Mouse (Mus musculus) neural tube, embryonic 13.5 days (tissue): ENCODE measurements around the gene Prkg1. TPM values are rescaled to one million over a fixed set of nuclear protein-coding genes. Genes with fewer than 3 reads are reported as not detected.
"Not testable (repeated sequence)": the region's sequence is repeated elsewhere in the genome, so short reads cannot be mapped to it uniquely, and the experiment has no call there.

Experiments
- ATAC-seq: fragments of 200-750 bp; cut with Nextera tagmentation; 2 replicates; pipeline ENCODE4 v1.8.0; 2017; ENCODE audit warnings: low read depth, mild to moderate bottlenecking, moderate TSS enrichment, moderate library complexity
- H3K27ac ChIP-seq: fragments of 300-500 bp; sonication (generic); replicated peaks from 2 replicates; pipeline ENCODE4 v1.5.1; 2015; ENCODE audit warnings: moderate library complexity, mild to moderate bottlenecking, inconsistent platforms
- H3K27me3 ChIP-seq: fragments of 300-500 bp; sonication (generic); 2 replicates; pipeline ENCODE4 v1.6.1; 2015; ENCODE audit warnings: mild to moderate bottlenecking, inconsistent platforms
- H3K36me3 ChIP-seq: fragments of 300-500 bp; sonication (generic); 2 replicates; pipeline ENCODE4 v1.6.1; 2015; ENCODE audit warnings: mild to moderate bottlenecking, inconsistent platforms
- H3K4me1 ChIP-seq: fragments of 300-500 bp; sonication (generic); replicated peaks from 2 replicates; pipeline ENCODE4 v1.6.1; 2015; ENCODE audit warnings: inconsistent platforms
- H3K4me2 ChIP-seq: fragments of 300-500 bp; sonication (generic); 2 replicates; pipeline ENCODE4 v1.6.1; 2015; ENCODE audit warnings: inconsistent platforms, mild to moderate bottlenecking, moderate library complexity
- H3K4me3 ChIP-seq: fragments of 300-500 bp; sonication (generic); 2 replicates; pipeline ENCODE4 v1.5.1; 2015; ENCODE audit warnings: mild to moderate bottlenecking, inconsistent platforms
- H3K9ac ChIP-seq: fragments of 300-500 bp; sonication (generic); 2 replicates; pipeline ENCODE4 v1.6.1; 2015; ENCODE audit warnings: moderate library complexity, mild to moderate bottlenecking, inconsistent platforms
- H3K9me3 ChIP-seq: fragments of 300-500 bp; sonication (generic); 2 replicates; pipeline ENCODE4 v1.6.1; 2016; ENCODE audit warnings: inconsistent platforms
- WGBS: fragments of 180-500 bp; shearing (Covaris S2); methylation state at CpG from one replicate; pipeline ENCODE4 v1.1.7; 2015; 5-methylcytosine and 5-hydroxymethylcytosine counted together
- polyA plus RNA-seq: library from polyadenylated mRNA; unstranded; fragments of >200 nt; fragmentation: Nextera tagmentation; extraction: Ambion mirVana; gene quantifications from 2 replicates; pipeline ENCODE4 v1.2.1, GENCODE M21; 2015

The Prkg1 gene
- polyA plus RNA-seq, 1 experiment from 2014 or later: 9.2 TPM

DNA sequence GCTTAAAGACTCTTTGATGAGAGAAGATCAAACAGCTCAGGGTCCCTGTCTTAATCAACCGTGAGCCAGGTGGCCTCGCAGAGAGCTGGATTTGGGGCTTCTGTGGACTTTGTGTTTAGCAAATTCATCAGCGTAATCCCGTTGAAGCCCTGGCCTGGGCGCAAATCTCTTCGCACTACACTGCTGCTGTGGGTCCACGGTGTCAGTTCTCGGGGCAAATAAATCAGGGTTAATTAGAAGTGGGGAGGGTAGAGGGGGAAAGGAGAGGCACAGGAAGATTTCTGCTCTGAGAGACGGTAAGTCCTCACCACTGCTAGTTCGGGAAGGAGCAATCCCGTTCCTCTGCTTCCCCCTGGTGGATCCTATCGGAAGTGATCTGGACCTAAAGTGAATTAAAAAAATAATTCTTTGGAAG, 1210.4 kb downstream of the Prkg1 start:
- Histone ChIP-seq H3K4me1 (peaks cover 18% of the 10 kb centered on the region), H3K9me3 (no peaks in the 10 kb centered on the region), H3K9ac (peak overlapping the region; percentile 70), H3K27ac (no peak overlapping the region), H3K27me3 (peaks cover 42% of the 10 kb centered on the region), H3K4me3 (peak overlapping the region; percentile 30), H3K4me2 (peak overlapping the region; percentile 58), H3K36me3 (no peaks in the 10 kb centered on the region)
- under 1% methylated on average over 12 of the region's 12 CpGs for WGBS
- ATAC-seq: peak; percentile 83

DNA sequence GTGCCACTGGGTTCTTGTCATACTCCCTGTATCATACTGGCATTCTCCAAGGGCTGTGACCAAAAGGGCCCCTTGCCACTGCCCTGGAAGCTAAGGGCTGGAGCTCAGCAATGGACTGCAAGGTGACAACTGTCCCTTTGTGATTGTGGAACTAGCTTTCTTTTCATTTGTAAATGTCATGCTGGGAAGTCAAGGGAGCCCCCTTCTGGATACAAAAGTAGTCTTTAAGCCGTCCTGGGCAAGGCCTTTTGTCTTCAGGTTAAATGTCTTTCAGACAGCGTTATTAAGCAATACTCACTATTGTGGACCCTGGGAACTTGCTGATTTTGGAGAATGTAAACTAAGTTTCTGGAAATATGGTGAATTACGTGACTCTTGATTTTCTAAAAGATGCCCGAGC, 1211.1 kb downstream of the Prkg1 start:
- ATAC-seq: no peak
- no peak overlapping the region for H3K27ac ChIP-seq
- WGBS: 2% methylated on average over 4 of the region's 4 CpGs
- no peaks in the 10 kb centered on the region for H3K36me3 ChIP-seq
- peaks cover 25% of the 10 kb centered on the region for H3K4me1 ChIP-seq
- no peak overlapping the region for H3K4me2 ChIP-seq
- H3K27me3 ChIP-seq: peaks cover 49% of the 10 kb centered on the region
- H3K9me3 ChIP-seq: no peaks in the 10 kb centered on the region
- H3K9ac ChIP-seq: no peak overlapping the region
- no peak overlapping the region for H3K4me3 ChIP-seq

DNA sequence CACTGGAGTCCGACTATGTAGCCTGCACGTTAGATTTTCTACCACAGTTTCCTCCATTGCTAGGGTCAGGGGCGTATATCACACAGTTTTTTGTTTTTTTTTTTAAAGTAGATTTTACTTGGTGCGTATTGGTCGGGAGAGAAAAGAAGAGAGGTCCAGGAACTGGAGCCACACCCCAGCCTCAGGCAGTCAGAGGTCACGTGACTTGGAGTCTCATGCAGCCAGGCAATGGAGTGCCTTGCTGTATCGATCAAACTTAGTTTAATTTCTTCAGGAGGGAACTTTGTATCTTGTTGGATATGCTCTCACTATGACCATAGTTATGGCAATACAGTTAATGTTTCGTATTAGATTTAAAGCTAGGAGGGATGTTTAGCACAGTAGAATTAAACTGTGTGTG, 1212.6 kb downstream of the Prkg1 start:
- H3K36me3 ChIP-seq: no peaks in the 10 kb centered on the region
- no peaks in the 10 kb centered on the region for H3K9me3 ChIP-seq
- no peak overlapping the region for H3K4me3 ChIP-seq
- ATAC-seq: no peak
- 70% methylated on average over 8 of the region's 8 CpGs for WGBS
- H3K27me3 ChIP-seq: peaks cover 64% of the 10 kb centered on the region
- peaks cover 31% of the 10 kb centered on the region for H3K4me1 ChIP-seq
- no peak overlapping the region for H3K9ac ChIP-seq
- no peak overlapping the region for H3K27ac ChIP-seq
- H3K4me2 ChIP-seq: no peak overlapping the region

DNA sequence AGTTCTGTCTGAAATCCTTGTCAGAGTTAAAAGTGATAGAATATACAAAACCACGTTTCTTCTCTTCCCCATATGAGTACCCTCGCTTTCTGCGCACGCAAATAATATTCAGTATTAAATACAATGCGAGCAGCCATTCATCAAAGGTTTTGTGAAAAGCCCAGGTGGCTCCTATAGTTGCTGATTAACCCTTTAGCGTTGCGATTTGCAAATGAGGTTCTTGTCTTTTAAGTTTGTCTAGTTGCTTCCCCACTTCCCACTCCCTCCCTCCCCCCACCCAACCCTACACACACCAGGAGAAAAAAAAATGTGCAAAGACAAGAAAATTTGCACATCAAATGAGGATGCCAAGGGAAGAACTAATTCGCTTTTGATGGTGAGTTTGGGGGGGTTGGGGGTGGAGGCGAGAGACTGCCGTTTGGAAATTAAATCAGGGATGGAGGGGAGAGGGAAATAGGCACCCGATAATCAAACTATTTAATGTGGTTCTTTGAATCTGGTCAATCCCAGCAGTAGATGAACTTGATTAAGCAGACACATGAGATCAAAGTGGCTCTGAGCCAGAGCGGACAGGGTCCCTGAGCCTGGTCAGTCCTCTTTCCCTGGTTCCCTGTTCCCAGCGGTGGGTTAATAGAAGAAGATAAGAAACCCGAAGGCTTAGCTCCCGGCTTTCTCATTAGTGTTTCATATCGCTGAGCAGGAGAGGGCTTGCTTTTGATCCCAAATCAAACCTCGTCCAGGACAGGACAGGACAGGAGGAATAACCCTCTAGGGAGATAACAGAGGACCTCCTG, 1214.8 kb downstream of the Prkg1 start:
- Histone ChIP-seq H3K4me2 (peak overlapping the region; percentile 64), H3K9ac (peak overlapping the region; percentile 57), H3K27ac (no peak overlapping the region), H3K4me3 (peak overlapping the region; percentile 41), H3K27me3 (peaks cover 85% of the 10 kb centered on the region), H3K9me3 (no peaks in the 10 kb centered on the region), H3K36me3 (no peaks in the 10 kb centered on the region), H3K4me1 (peaks cover 31% of the 10 kb centered on the region)
- ATAC-seq: no peak; the same call in 1 of the 2 replicates
- WGBS: 1% methylated on average over 17 of the region's 17 CpGs

DNA sequence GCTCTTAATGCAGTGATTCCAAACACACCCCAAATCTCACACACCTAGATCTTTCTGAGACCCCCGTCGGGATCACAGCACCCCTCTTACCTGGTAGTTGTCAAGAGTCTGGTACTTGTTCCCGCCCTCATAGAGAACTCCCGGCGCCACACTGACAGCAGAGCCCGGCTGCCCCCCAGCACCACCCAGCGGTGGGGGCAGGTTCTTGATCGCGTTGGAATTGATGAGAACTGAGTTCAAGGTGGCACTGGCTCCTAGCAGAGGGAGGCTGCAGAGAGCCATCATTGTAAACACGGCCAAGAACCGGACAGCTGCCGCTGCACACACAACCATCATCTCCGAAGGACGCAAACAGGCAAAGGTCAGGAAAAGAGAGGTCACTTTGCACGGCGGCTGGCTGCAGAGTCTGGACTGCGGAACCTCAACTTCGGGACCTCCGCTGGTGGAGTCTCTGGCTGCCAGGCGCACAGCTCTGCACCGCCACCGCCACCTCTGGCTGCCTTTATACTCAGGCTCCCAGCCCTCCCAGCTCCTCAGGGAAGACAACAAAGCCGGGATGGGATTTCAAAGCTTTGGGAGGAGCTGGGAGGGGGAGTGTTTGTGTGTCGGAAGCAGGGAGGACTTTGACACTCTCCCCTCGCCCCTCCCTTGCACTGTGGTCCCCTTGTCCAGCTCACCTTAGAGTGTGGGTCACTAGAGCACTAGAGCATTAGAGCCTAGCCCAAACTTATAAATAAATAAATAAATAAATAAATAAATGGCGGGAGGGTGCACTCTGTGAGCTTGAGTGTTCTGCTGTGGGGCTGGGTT, 1215.6 kb downstream of the Prkg1 start, which contains the start of gene Dkk1:
TSS of gene Dkk1 (minus strand) at position 622 of the 810 bp plus-strand sequence.
- Histone ChIP-seq H3K36me3 (no peaks in the 10 kb centered on the region), H3K4me3 (peak within 1 kb of the TSS; percentile 41), H3K27ac (no peak within 1 kb of the TSS), H3K4me2 (peak within 1 kb of the TSS; percentile 64), H3K9me3 (no peaks in the 10 kb centered on the region), H3K4me1 (peaks cover 28% of the 10 kb centered on the region), H3K27me3 (peaks cover 87% of the 10 kb centered on the region), H3K9ac (peak within 1 kb of the TSS; percentile 57)
- ATAC-seq: peak; percentile 81
- WGBS: under 1% methylated on average over 26 of the region's 26 CpGs

DNA sequence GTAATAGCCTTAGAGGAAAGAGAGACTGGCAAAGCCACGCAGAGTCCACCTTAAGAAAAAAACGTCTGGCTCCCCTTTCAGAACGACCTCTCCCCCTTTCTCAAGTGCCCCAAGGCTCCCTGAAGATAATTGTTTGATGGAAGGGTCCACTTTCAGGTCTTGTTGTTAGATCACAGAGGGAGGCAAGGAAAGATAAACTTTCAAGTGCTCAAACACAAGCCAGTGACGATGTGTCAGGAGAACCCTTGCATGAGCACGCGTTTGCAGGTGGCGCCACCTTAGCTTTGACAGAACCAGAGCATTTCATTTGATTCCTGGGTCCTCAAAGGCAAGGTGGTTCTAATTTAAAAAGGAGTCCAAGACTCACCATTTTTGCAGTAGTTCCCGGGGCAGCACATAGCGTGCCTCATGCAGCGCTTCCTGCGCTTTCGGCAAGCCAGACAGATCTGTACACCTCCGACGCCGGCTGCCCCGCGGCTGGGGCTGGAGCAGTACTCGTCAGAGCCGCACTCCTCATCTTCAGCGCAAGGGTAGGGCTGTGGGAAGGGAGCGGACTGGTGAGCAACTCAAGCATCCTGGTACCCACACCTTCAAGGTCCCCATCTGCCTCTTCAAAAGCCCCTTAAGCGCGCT, 1216.3 kb downstream of the Prkg1 start:
- Histone ChIP-seq H3K27ac (no peak overlapping the region), H3K4me2 (peak overlapping the region; percentile 64), H3K4me3 (peak overlapping the region; percentile 41), H3K9ac (peak overlapping the region; percentile 57; the same call in 1 of the 2 replicates), H3K36me3 (no peaks in the 10 kb centered on the region), H3K9me3 (no peaks in the 10 kb centered on the region), H3K27me3 (peaks cover 88% of the 10 kb centered on the region), H3K4me1 (peaks cover 23% of the 10 kb centered on the region)
- peak; percentile 66 for ATAC-seq
- WGBS: under 1% methylated on average over 23 of the region's 23 CpGs

DNA sequence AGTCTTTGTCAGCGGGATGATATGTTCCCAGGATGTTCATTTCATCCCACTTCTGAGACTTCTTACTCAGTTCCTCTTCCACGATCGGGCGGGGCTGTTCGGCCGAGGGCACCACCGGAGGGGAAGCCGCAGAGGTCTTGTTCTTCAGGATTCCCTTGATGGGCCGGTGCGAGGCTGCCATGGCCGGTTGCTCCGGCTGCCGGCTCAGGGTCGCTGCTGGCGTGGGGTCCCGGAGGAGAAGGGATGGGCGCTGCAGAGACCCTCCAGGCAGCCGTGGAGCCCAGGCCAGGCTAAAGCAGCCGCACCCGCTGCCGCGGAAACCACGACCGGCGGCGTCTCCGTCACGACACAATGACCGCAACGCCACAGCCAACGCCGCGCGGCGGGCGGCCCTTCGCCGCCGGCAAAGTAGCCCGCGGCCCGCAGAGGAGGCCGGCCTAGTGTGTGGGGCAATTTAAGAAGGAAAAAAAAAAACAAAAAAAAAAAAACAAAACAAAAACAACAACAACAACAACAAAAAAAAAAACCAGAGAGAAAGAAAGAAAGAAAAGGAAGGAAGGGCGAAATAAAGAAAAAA, 1225.4 kb downstream of the Prkg1 start:
- Histone ChIP-seq H3K4me3 (peak overlapping the region; percentile 46), H3K4me2 (peak overlapping the region; percentile 66), H3K27me3 (peaks cover 31% of the 10 kb centered on the region; the same call in 1 of the 2 replicates), H3K9ac (peak overlapping the region; percentile 68)
- H3K36me3 ChIP-seq, ATAC-seq, H3K4me1 ChIP-seq, H3K27ac ChIP-seq, H3K9me3 ChIP-seq: not testable (repeated sequence)
- WGBS: 3% methylated on average over 42 of the region's 44 CpGs

DNA sequence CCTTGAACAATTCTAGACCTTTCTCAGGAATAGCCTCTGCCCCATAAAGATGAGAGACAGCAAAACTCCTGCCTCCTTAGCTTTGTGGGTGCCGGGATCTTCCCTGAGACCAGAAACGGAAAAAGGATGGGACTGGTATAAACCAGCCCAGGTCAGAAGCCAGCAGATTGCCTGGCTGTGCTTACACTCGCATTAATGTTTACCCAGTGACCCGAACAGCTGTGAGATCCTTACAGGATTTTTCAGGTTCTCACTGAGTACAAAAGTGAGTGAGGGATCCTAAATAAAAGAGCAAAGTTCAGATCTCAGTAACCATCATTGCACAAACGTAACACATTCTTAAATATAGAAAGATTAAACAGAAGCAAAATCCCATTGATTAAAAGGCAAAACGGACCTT, 1248.1 kb downstream of the Prkg1 start:
- WGBS: 80% methylated on average over 6 of the region's 6 CpGs
- no peak for ATAC-seq
- Histone ChIP-seq H3K9me3 (no peaks in the 10 kb centered on the region), H3K27me3 (no peaks in the 10 kb centered on the region), H3K4me2 (no peak overlapping the region), H3K36me3 (no peaks in the 10 kb centered on the region), H3K4me1 (no peaks in the 10 kb centered on the region), H3K4me3 (no peak overlapping the region), H3K27ac (no peak overlapping the region), H3K9ac (no peak overlapping the region)

Other genes with a start within 250 kb of the Prkg1 start
- gene A1cf, start 103.7 kb upstream of the Prkg1 start, polyA plus RNA-seq: not detected in 2 replicates